Mouse (Mus musculus) liver, embryonic 15.5 days (tissue): Measurements from ENCODE around the gene Mad2l1bp. TPM values are rescaled to one million over a fixed set of nuclear protein-coding genes. Genes with fewer than 3 reads are reported as not detected.
A peak's percentile ranks its signal among the peaks of the same experiment; 100 is the strongest.

Experiments used
- ATAC-seq: fragments of 200-750 bp; cut with Nextera tagmentation; 2 replicates; pipeline ENCODE4 v1.8.0; 2017; ENCODE audit warnings: moderate number of reproducible peaks, mild to moderate bottlenecking, moderate library complexity; ENCODE audit not compliant: insufficient read depth
- H3K27ac ChIP-seq: fragments of 300-500 bp; sonication (generic); replicated peaks from 2 replicates; pipeline ENCODE4 v1.5.1; 2015; ENCODE audit warnings: mild to moderate bottlenecking, inconsistent platforms
- H3K27me3 ChIP-seq: fragments of 300-500 bp; sonication (generic); 2 replicates; pipeline ENCODE4 v1.6.1; 2015; ENCODE audit warnings: mild to moderate bottlenecking, inconsistent platforms
- H3K36me3 ChIP-seq: fragments of 300-500 bp; sonication (generic); replicated peaks from 2 replicates; pipeline ENCODE4 v1.6.1; 2015; ENCODE audit warnings: moderate library complexity, mild to moderate bottlenecking, inconsistent platforms
- H3K4me1 ChIP-seq: fragments of 300-500 bp; sonication (generic); replicated peaks from 2 replicates; pipeline ENCODE4 v1.6.1; 2015; ENCODE audit warnings: inconsistent platforms
- H3K4me2 ChIP-seq: fragments of 300-500 bp; sonication (generic); 2 replicates; pipeline ENCODE4 v1.6.1; 2015; ENCODE audit warnings: moderate library complexity, mild to moderate bottlenecking, inconsistent platforms
- H3K4me3 ChIP-seq: fragments of 300-500 bp; sonication (generic); replicated peaks from 2 replicates; pipeline ENCODE4 v1.5.1; 2015; ENCODE audit warnings: mild to moderate bottlenecking, inconsistent platforms
- H3K9ac ChIP-seq: fragments of 300-500 bp; sonication (generic); 2 replicates; pipeline ENCODE4 v1.6.1; 2015; ENCODE audit warnings: moderate library complexity, mild to moderate bottlenecking, inconsistent platforms
- H3K9me3 ChIP-seq: fragments of 300-500 bp; sonication (generic); replicated peaks from 2 replicates; pipeline ENCODE4 v1.6.1; 2016; ENCODE audit warnings: inconsistent platforms
- WGBS: fragments of 180-500 bp; shearing (Covaris S2); methylation state at CpG from one replicate; pipeline ENCODE4 v1.1.7; 2015; ENCODE audit warnings: mixed read lengths; ENCODE audit not compliant: insufficient replicate concordance; 5-methylcytosine and 5-hydroxymethylcytosine counted together
- polyA plus RNA-seq: library from polyadenylated mRNA; unstranded; fragments of >200 nt; fragmentation: Nextera tagmentation; extraction: Ambion mirVana; gene quantifications from 2 replicates; pipeline ENCODE4 v1.2.1, GENCODE M21; 2015

Gene Mad2l1bp
- polyA plus RNA-seq, 1 experiment from 2014 or later: 42.5 TPM

DNA sequence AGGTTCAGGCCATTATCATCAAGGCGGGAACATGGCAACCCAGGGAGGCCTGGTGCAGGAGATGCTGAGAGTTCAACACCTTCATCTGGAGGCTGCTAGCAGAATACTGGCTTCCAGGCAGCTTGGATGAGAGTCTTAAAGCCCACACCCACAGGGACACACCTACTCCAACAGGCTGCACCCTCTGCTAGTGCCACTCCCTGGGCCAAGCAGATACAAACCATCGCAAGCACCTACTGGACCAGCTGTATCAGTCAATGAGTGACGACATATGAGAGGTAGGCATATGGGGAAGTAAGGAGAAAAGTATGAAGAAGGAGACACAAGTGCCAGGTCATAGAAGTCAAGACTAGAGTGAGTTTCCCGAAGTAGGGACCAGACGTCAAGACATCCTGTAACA lies 3.3 kb upstream of the Mad2l1bp start:
- peaks cover 9% of the 10 kb centered on the region; the same call in 1 of the 2 replicates for H3K36me3 ChIP-seq
- H3K4me1 ChIP-seq: peaks cover 64% of the 10 kb centered on the region
- 40% methylated on average over 5 of the region's 5 CpGs for WGBS
- no peaks in the 10 kb centered on the region for H3K9me3 ChIP-seq
- no peaks in the 10 kb centered on the region for H3K27me3 ChIP-seq
- peak overlapping the region; percentile 40 for H3K9ac ChIP-seq
- peak; percentile 51 for ATAC-seq
- peak overlapping the region; percentile 94 for H3K27ac ChIP-seq
- H3K4me3 ChIP-seq: peak overlapping the region; percentile 36
- peak overlapping the region; percentile 66 for H3K4me2 ChIP-seq

DNA sequence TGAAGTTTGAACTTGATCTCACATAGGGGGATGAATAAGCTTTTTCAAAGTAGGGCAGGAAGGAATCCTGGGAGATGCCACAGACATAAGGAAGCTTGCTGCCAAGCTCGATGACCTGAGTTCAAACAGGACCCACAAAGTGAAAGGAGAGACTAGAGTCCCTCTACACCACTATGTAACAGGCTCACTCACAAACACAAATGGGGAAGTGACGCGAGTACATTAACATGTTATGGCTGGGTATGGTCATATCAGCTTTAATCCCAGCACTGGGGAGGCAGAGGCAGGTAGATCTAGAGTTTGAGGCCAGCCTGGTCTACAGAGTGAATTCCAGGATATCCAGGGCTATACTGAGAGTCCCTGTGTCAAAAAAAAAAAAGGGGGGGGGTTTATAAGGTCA lies 983 bp upstream of the Mad2l1bp start:
- Histone ChIP-seq H3K4me2 (no peak overlapping the region), H3K27ac (peak overlapping the region; percentile 86), H3K4me3 (no peak overlapping the region), H3K27me3 (no peaks in the 10 kb centered on the region), H3K9me3 (no peaks in the 10 kb centered on the region), H3K36me3 (peaks cover 20% of the 10 kb centered on the region), H3K9ac (no peak overlapping the region), H3K4me1 (peaks cover 69% of the 10 kb centered on the region)
- WGBS: 74% methylated on average over 3 of the region's 3 CpGs
- no peak for ATAC-seq

DNA sequence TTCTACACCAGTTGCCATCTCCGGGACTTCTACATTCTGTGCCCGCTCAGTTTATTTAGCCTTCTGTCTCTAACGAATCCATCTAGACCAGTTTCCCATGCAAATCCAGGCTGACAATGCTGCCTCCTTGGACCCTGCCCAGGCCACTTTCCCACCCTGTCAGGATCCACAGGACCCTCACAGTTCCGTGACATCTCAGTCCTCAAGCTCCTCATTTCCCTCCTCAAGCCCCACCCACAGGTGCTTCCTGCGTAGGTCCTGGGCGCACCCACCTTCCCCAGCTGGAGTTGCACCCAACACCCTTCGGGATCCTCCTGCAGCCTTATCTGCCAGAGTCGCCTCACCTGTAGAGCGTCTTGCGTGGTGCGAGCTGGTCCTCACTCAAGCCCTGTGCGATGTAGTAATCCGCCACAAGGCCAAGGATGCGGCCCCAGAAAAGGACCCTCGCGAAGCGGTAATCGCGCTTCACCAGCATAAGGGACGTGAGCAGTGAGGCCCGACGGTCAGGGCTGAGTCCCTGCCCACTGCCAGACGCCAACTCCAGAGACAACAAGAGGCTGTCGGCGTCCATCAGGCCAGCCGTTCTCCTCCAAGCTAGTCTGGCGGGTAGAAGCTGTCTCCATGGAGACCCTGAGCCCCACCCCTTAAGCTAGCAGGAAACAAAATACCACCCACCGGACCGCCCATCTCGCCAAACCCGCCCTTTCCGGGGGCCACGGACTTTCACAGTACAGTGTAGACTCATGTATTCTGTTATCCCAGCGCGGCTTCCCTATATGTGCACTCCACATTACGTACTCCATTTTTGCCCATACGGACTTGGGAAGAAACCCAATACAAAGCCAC lies 9.6 kb downstream of the Mad2l1bp start, which contains the start of gene Rsph9:
Gene Rsph9, minus strand, starts transcription at position 639 of the 846 bp plus-strand sequence.
- Histone ChIP-seq H3K36me3 (peaks cover 41% of the 10 kb centered on the region), H3K27me3 (no peaks in the 10 kb centered on the region; the same call in 1 of the 2 replicates), H3K27ac (peak within 1 kb of the TSS; percentile 45), H3K9ac (peak within 1 kb of the TSS; percentile 52), H3K4me1 (peaks cover 38% of the 10 kb centered on the region), H3K9me3 (no peaks in the 10 kb centered on the region), H3K4me3 (peak within 1 kb of the TSS; percentile 53), H3K4me2 (peak within 1 kb of the TSS; percentile 83)
- WGBS: 7% methylated on average over 37 of the region's 37 CpGs
- ATAC-seq: peak; percentile 93

DNA sequence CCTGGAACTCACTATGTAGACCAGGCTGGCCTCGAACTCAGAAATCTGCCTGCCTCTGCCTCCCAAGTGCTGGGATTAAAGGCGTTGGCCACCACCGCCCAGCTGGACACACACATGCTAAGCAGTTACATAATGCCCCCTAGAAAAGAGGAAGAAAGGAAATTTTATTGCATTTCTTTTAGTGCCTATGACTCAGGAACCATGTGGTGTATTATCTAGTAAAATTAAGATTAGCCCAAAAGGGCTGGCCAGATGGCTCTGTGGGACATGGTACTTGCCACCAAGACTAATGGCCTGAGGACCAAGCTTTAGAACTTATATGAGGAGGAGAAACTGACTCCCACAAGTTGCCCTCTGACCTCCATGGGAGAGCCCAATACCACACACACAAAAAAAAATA lies 13.5 kb downstream of the Mad2l1bp start:
- no peaks in the 10 kb centered on the region for H3K9me3 ChIP-seq
- no peaks in the 10 kb centered on the region; the same call in 1 of the 2 replicates for H3K27me3 ChIP-seq
- WGBS: 54% methylated on average over 3 of the region's 3 CpGs
- H3K4me1 ChIP-seq: peaks cover 26% of the 10 kb centered on the region
- no peak overlapping the region for H3K27ac ChIP-seq
- peaks cover 2% of the 10 kb centered on the region; the same call in 1 of the 2 replicates for H3K36me3 ChIP-seq
- no peak for ATAC-seq
- H3K4me2 ChIP-seq: no peak overlapping the region
- no peak overlapping the region for H3K9ac ChIP-seq
- H3K4me3 ChIP-seq: no peak overlapping the region

DNA sequence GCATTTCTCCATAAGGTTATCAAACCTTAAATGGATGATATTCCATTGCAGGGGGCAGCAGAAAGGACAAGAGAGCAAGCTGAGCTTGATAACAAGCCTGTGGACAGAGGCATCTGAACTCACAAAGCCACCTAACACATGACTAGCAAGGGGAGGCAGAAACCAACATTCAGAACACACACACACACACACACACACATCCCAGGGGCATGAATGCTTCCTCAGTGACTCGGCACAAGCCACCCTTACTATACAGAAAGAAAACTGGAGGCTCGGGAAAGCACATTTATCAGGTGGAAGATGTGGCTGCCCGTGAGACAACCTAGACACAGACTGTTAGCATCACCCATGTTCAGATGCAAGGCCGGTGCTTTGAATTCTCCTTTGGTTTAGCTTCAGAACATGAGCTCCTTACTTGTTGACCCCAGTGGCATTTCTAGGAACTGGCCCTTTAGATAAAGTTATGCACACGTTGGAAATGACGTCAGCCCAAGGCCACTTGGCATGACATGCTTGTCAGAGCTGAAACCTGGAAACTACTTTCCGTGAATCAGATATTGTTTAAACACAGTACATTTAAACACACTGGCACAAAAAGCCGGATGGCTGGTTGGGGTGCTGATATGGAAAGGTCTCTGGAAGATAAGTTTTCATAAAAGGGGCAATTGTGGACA lies 14.7 kb downstream of the Mad2l1bp start:
- no peak overlapping the region for H3K27ac ChIP-seq
- ATAC-seq: peak; percentile 33; the same call in 1 of the 2 replicates
- no peaks in the 10 kb centered on the region; the same call in 1 of the 2 replicates for H3K27me3 ChIP-seq
- H3K4me1 ChIP-seq: peaks cover 14% of the 10 kb centered on the region
- WGBS: 21% methylated on average over 8 of the region's 8 CpGs
- no peak overlapping the region for H3K4me3 ChIP-seq
- 0 out of 2 replicates have a peak overlapping the region, but pooled peaks have one; percentile 5 for H3K4me2 ChIP-seq
- H3K36me3 ChIP-seq: no peaks in the 10 kb centered on the region
- no peak overlapping the region for H3K9ac ChIP-seq
- no peaks in the 10 kb centered on the region for H3K9me3 ChIP-seq

DNA sequence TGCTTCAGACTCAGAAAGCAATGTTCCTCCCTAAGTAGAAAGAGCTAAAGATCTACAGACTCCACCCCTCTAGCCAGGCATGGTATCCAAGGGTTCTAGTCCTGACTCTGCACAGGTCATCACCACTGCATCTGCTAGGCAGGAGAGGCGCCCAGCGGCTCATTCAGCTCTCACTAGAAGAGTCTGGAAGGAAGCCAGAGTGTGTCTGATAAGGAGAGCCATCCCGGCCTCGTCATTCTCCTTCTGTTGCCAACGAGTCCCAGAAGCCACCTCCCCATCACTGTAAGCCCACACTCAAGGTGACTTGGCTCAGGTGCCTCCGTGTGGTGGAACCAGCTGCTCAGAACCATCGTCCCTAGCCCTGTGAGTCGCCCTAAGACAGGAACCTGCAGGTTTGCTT lies 20.5 kb downstream of the Mad2l1bp start:
- no peak for ATAC-seq
- H3K9ac ChIP-seq: no peak overlapping the region
- H3K4me3 ChIP-seq: no peak overlapping the region
- H3K27ac ChIP-seq: no peak overlapping the region
- no peaks in the 10 kb centered on the region for H3K27me3 ChIP-seq
- H3K4me2 ChIP-seq: no peak overlapping the region
- peaks cover 18% of the 10 kb centered on the region for H3K36me3 ChIP-seq
- no peaks in the 10 kb centered on the region for H3K9me3 ChIP-seq
- WGBS: 35% methylated on average over 8 of the region's 8 CpGs
- H3K4me1 ChIP-seq: peaks cover 13% of the 10 kb centered on the region; the same call in 1 of the 2 replicates

DNA sequence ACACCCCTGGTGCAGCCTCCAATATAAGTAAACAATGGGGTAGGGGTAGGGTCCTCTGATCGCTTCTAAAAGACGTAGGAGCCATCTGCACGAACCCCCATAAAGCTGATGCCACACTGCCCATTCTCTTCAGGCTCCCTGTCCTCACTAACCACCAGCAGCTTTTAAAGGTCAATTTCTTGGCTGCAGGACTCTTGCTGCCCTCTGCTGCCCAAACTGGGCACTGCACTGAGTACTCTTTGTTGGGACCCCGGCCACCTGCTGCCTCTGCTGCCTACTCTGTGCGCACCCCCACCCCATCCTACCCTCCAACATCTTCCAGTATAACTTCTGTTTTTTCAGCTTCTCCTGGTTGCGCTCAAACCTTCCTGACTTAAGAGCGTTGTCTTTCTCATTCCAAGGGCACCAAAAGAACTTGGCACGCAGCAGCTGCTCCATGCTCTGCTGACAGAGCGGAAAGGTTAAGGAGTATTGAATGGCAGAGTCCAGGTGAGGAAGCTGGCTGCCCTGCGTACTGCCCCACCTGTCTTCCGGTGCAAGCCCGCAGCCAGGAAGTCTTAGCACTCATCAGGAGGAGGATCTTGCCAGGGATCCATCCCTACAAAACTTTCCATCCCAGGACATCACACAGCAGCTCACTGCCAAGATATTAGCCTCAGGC lies 21.2 kb downstream of the Mad2l1bp start:
- WGBS: 15% methylated on average over 12 of the region's 12 CpGs
- Histone ChIP-seq H3K27me3 (no peaks in the 10 kb centered on the region), H3K9me3 (no peaks in the 10 kb centered on the region), H3K4me2 (no peak overlapping the region), H3K9ac (no peak overlapping the region), H3K27ac (no peak overlapping the region), H3K36me3 (peaks cover 24% of the 10 kb centered on the region), H3K4me1 (peaks cover 13% of the 10 kb centered on the region; the same call in 1 of the 2 replicates), H3K4me3 (no peak overlapping the region)
- no peak for ATAC-seq

DNA sequence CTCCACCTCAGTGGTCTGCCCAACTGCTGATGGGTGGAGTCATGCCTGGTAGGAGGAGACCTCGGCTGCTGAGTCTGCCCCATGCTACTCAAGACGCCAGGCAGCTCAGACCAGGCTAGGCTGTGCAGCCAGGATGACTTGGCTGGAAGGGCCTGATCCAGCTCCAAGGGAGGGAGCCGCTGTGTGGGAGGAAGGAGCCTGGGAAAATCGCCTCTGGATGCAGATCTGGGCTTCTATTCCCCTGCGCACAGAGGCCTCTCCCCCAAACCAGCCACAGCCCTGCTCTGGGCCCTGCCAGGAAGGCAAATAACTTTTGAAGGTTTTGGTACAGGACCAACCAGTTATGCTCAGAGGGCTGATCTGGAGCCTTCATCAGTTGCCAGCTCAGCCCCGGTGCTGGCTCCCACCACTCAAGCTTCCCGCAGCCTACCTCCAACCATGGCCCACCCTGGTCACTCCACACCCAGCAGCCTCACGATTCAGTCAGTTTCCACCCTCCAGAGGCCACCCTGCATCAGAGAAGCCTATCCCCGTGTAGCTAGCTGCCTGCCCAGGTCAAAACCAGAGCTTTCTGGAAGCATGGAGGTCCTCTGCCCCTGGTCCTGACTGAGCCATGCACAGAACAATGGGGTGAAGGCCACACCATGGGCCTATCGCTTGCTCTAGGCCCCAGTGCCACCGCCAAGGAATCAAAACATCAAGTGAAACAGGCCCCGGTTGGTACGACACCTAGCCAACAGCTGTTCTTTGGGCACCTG lies 23.4 kb downstream of the Mad2l1bp start:
- Histone ChIP-seq H3K36me3 (peaks cover 47% of the 10 kb centered on the region), H3K9ac (no peak overlapping the region), H3K4me3 (no peak overlapping the region), H3K4me2 (no peak overlapping the region), H3K9me3 (no peaks in the 10 kb centered on the region), H3K27me3 (no peaks in the 10 kb centered on the region), H3K27ac (no peak overlapping the region), H3K4me1 (peaks cover 13% of the 10 kb centered on the region; the same call in 1 of the 2 replicates)
- WGBS: 65% methylated on average over 13 of the region's 13 CpGs
- ATAC-seq: no peak

DNA sequence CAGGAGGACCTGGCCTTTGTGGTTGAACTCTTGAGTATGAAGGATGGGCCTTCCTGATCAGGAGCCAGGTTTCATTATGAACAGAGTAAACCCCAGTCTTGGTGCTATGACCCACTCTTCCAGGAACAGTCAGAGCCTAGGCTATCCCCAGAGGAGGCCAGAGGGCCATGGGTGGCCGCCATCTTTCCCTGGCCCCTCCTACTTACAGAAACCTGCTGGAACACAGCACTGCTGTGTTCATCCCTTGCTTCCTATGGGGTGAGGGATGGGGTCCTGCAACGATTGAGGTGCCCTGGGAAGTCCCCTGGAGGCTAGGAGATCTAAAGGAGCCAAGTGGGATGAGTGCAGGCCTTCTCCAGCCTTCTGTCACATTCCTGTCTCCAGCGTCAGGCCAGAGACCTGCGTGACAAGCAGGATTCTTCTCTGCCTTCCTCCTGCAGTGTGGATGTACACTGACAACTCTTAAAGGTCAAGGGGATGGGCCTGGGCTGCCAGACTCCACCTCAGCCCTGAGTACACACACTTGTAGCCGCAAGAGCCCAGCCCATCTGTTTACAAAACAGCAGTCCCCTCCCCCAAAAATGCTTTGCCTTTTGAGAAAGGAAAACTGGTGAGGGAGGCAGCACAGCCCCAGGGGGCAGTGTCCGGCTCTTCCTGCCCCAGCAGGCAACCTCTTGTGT lies 25.4 kb downstream of the Mad2l1bp start:
- H3K9me3 ChIP-seq: no peaks in the 10 kb centered on the region
- no peak overlapping the region for H3K9ac ChIP-seq
- H3K4me3 ChIP-seq: no peak overlapping the region
- peaks cover 11% of the 10 kb centered on the region; the same call in 1 of the 2 replicates for H3K4me1 ChIP-seq
- no peak overlapping the region for H3K27ac ChIP-seq
- WGBS: 76% methylated on average over 6 of the region's 6 CpGs
- ATAC-seq: no peak
- H3K27me3 ChIP-seq: no peaks in the 10 kb centered on the region
- no peak overlapping the region for H3K4me2 ChIP-seq
- H3K36me3 ChIP-seq: peaks cover 66% of the 10 kb centered on the region

DNA sequence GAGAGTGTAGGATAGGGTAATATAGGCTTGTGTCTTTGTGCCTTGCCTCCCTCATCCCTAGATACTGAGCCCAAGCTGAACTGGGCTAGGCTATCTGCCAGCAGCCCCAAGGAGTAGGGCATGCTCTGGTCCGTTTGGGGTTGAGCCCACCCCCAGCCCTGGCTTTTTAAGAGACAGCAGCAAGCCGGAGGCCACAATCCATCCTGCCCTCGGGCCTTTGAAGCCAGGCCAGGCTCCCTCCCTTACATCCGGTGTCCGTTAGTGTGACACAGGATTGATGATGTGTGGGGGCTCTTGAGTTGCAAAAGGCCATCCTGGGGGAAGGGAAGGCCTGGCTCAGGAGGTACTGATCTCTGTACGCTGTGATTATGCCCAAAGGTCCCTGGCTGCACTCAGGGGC lies 26.7 kb downstream of the Mad2l1bp start:
- Histone ChIP-seq H3K9ac (no peak overlapping the region), H3K4me3 (no peak overlapping the region), H3K27ac (no peak overlapping the region), H3K4me1 (no peaks in the 10 kb centered on the region), H3K27me3 (no peaks in the 10 kb centered on the region), H3K4me2 (no peak overlapping the region), H3K36me3 (peaks cover 78% of the 10 kb centered on the region), H3K9me3 (no peaks in the 10 kb centered on the region)
- ATAC-seq: no peak
- 73% methylated on average over 6 of the region's 6 CpGs for WGBS
